Mouse (Mus musculus) brain, embryonic 14.5 days (tissue): ENCODE results near the gene Coq2.

ENCODE experiments used
- CTCF ChIP-seq: fragments of 200-500 bp; IDR thresholded peaks from 2 replicates; pipeline ENCODE4 v1.5.1; 2012; ENCODE audit warnings: inconsistent platforms, mild to moderate bottlenecking, moderate library complexity, borderline replicate concordance; ENCODE audit not compliant: insufficient read depth, insufficient read length; ENCODE audit errors: extremely low read depth
- POLR2A ChIP-seq: fragments of 200-500 bp; IDR thresholded peaks from 2 replicates; pipeline ENCODE4 v1.6.1; 2012; ENCODE audit warnings: mild to moderate bottlenecking, inconsistent platforms, borderline replicate concordance; ENCODE audit not compliant: poor library complexity, insufficient read depth, insufficient read length, severe bottlenecking; ENCODE audit errors: extremely low read depth

GRCm38 (mm10) chr5:100680542-100680933 is 5.6 kb upstream of the Coq2 start:
- TF ChIP-seq CTCF (no peak), POLR2A (no peak)
